Mouse (Mus musculus): ENCODE results near the gene Olfr801.

The Olfr801 gene

DNA sequence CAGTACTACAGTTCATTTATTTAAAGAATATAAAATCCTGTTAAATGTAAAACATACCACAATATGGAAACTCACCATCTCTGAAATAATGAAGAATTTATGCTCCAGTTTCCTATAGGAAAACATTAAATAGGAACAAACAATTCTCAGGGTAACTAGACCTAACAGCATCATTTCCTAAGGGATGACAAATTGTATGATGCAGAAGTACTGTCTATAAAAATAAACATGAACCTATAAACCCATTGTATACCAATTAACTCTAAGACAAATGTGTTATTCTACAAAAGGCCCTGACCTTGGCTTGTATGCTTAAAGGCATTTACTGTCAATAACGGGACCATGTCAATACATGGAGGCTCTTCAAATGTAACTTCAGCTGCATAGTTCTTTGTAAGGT lies at the start of gene Olfr801:
Olfr801 (minus strand) TSS at position 101 of the 400 bp plus-strand sequence.
- no peak for DNase-seq (ENCODE audit: low spot score in 2 of 2)

DNA sequence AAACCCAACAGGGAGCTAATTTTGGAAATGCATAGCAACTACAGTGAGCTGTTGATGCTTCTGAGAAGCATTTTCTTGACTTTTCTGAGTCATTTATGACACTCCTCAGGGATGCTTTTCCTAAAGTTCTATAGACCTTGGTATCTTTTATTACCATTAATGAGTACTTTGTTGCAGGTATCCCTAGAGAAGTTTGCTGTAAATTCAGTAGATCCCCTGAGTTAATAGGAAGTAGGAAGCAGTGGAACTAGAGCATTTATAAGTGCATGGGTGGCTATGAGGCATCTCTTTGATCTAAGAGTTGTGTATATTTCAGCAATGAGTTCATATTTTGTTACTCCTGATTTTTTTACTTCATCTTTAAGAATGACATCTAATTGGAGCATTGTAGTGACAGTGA lies 29.2 kb upstream of the Olfr801 start, which contains the start of gene Olfr804:
Olfr804 (plus strand) TSS at position 301 of the 400 bp plus-strand sequence.
- no peak for DNase-seq (ENCODE audit: low spot score in 2 of 2)

DNA sequence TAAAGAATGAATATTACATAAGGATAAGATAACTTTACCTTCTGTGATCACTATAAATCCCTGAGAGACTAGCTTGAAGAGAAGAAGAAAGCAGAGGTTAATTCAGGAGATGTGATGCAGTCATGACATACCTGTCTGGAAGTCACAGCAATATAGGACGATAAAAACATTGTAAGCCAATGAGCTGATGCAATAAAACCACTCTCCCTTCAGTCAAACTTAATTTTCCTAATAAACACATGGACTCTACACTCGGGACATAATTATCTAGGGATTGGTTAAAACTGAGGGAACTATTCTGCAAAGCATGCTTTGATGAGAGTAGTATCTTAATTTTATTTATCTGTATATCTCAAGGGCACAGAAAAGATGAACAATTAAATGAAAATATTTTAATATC lies 20.5 kb upstream of the Olfr801 start, which contains the start of gene Olfr803:
Olfr803 (minus strand) TSS at position 101 of the 400 bp plus-strand sequence.
- no peak for DNase-seq (ENCODE audit: low spot score in 2 of 2)

DNA sequence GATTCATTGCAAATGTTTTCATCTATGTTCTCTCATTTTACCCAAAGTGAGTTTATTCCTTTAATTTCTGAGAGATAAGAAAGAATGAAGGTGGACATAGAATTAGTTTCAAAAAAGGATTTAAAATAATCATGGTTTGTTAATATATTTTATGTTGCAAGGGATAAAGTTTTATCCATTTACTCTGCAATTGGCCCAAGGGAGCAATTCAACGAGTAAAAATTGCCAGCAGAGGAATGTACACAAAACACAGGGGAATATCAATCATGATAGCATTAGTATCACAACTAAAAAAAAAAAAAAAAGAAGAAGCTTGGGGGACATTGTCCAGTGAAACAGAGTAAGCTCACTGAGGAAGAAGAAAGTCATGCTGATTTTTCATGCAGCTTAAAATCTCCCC lies 14.4 kb upstream of the Olfr801 start, which contains the start of gene Olfr802:
Olfr802 (minus strand) TSS at position 101 of the 400 bp plus-strand sequence.
- no peak for DNase-seq (ENCODE audit: low spot score in 2 of 2)

DNA sequence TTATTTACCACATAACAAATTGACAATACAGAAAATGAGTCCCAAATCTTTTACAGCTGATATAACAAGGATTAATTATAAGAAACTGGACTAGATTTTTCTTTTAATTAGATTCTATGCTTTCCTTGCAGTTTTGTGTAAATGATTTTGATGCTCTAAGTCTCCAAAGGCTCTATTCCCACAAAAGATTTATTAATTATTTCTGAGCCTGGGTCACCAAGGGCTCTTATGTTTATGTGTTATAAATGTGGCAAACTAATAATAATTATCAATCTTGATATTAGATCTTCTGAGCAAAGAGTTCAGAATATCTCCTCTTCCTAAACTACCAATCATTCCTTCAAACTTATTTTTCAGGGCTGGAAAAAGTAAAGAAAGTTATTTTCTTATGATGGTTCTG lies 16.3 kb downstream of the Olfr801 start, which contains the start of gene Olfr800:
Olfr800 (plus strand) TSS at position 301 of the 400 bp plus-strand sequence.
- no peak for DNase-seq (ENCODE audit: low spot score in 2 of 2)

DNA sequence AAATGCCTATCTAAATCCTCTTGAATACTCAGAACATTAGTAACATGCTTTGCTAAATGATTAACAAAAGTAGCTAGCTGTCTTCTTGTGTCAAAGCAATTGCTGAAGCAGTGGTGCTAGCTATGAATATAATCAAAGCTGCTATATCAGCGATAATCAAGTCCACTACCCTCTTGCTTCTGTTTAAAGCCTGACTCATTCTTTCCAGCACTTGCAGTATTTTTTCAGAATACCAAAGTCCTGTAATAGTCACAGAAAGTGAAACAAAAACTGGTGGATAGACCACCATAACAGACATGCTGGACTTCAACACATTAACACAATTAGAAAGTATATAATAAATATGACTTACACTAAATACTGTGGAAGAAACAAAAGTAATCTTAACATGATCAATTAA lies 21.9 kb downstream of the Olfr801 start:
- DNase-seq (ENCODE audit: low spot score in 2 of 2), result no peak

DNA sequence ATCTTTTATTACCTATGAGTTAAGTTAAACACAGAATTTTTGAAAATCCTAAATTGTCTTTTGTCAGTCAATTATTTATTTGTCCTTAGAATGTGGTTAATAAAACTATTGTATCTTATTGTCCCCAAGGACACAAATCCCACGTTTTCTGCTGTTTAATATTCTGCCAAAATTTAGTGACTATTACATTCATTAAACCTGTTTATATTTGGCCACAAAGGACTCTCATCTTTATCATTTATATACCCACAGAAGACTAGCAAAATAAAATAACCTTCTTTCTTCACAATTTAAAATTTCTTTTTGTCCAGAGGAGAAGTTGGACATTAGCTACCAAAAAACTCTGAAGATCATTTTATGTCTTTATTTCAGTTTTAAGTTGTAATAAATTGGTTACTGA lies 36.5 kb downstream of the Olfr801 start, which contains the start of gene Olfr799:
Olfr799 (plus strand) TSS at position 301 of the 400 bp plus-strand sequence.
- DNase-seq (ENCODE audit: low spot score in 2 of 2), result no peak

DNA sequence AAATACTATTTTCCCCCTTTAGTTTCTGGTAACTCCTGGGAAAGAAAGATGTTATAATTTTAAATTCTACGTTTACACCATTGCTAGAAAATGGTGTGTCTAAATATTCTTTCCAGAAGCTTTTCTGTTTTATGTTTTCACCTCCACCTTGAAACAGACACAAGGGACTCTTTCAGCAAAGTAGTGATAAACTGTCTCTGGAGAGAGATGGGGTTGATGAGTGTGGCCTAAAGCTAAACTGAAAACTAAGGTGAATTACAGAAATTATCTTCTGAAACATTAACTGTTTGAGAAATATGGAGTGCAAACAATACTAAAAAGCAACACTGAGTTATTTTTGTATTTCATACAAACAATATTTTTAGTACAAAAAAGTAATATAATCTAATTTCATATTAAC lies 45.8 kb downstream of the Olfr801 start, which contains the start of gene Olfr798:
Olfr798 (minus strand) TSS at position 101 of the 400 bp plus-strand sequence.
- DNase-seq (ENCODE audit: low spot score in 2 of 2), result no peak

DNA sequence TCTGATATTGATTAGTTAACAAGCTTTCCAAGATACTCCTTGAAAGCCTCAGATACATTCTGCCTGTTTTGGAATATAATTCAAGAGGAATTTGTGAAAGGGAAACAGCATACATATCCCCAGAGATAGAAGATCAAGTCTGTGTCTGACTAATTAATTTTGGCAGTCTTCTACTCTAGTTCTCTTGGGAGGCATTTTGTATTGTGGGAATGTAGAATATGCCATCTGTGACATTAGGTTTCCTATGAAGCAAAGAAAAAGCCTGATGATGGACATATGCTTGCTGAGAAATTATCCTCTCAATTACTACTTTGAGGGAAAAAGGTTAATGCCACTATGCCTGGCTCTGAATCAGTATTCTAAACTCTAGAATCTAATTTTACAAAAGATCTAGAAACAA lies 50.4 kb downstream of the Olfr801 start:
- DNase-seq (ENCODE audit: low spot score in 2 of 2), result no peak

DNA sequence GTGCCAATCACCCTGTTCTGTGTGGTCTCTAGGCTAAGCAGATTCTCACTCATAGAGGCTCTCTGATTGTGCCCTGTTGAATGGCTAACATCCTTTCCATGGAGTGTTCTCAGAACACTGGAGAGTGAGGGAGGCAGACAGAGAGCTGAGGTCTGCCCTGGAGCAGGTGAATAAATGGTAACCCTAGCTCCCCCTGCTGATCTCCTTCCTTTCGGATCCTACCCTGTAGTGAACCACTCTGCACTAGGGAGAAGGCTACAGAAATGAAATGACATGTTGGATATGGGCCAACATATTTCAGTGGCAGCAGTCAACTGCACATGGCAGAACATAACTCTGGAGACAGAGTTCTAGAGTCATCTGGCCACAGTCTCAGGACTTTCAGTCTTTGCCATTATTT lies 51.9 kb downstream of the Olfr801 start:
- no peak for DNase-seq (ENCODE audit: low spot score in 2 of 2)

All from frontal cortex, postnatal 14 days (tissue).